Mouse (Mus musculus) ES-E14 (cell line): ENCODE data around the gene Spata48.
A peak's percentile ranks its signal among the peaks of the same experiment; 100 is the strongest.

Source experiments
- HCFC1 ChIP-seq: IDR thresholded peaks from 2 replicates; pipeline ENCODE4 v1.6.1; 2012; ENCODE audit warnings: low read length, inconsistent platforms, borderline replicate concordance; ENCODE audit not compliant: insufficient read depth
- MAFK ChIP-seq: IDR thresholded peaks from 2 replicates; pipeline ENCODE4 v1.6.1; 2014; ENCODE audit warnings: mild to moderate bottlenecking, low read depth, low read length, inconsistent platforms; ENCODE audit not compliant: insufficient read depth
- ZC3H11A ChIP-seq: IDR thresholded peaks from 2 replicates; pipeline ENCODE4 v1.6.1; 2012; ENCODE audit warnings: low read depth, mild to moderate bottlenecking, inconsistent platforms, low read length, borderline replicate concordance
- ZNF384 ChIP-seq: IDR thresholded peaks from 2 replicates; pipeline ENCODE4 v1.6.1; 2012; ENCODE audit warnings: low read depth, low read length, inconsistent platforms

- TF ChIP-seq MAFK: no peak
- TF ChIP-seq ZC3H11A: peak; percentile 61; the same call in 1 of the 2 replicates
- no peak for TF ChIP-seq ZNF384
- peak; percentile 80 for TF ChIP-seq HCFC1
Measured at GRCm38 (mm10) chr11:11461635-11462560, at the start of gene Spata48, which contains the start of gene Zpbp.
